Mouse (Mus musculus) MEL (cell line): ENCODE measurements around the gene Dlec1. TPM values are rescaled to one million over a fixed set of nuclear protein-coding genes. Genes with fewer than 3 reads are reported as not detected.
A peak's percentile ranks its signal among the peaks of the same experiment; 100 is the strongest.

Experiments used
- DNase-seq: peaks from one replicate; pipeline ENCODE4 v3.0.0; 2011; ENCODE audit warnings: low read depth, low spot score
- H3K27ac ChIP-seq: 2 replicates; pipeline ENCODE4 v1.5.1; 2012; ENCODE audit warnings: low read depth, mild to moderate bottlenecking, control low read depth, low read length, moderate library complexity; ENCODE audit not compliant: control insufficient read depth
- H3K27me3 ChIP-seq, 2 experiments: fragments of 150-350 bp in 1 of 2; sonication (generic) in 1 of 2; 2 replicates each; pipeline ENCODE4 v1.6.1; 2012; ENCODE audit warnings: low read length in 2 of 2, mild to moderate bottlenecking in 2 of 2, improper control_type of control experiment in 1 of 2, moderate library complexity in 1 of 2; ENCODE audit not compliant: insufficient read depth in 2 of 2, control insufficient read depth in 1 of 2
- H3K36me3 ChIP-seq, 2 experiments: 2 replicates each; pipeline ENCODE4 v1.6.1; 2012 to 2014; ENCODE audit warnings: low read length in 2 of 2, improper control_type of control experiment in 1 of 2, inconsistent platforms in 1 of 2, mild to moderate bottlenecking in 1 of 2; ENCODE audit not compliant: insufficient read depth in 2 of 2, control insufficient read depth in 1 of 2
- H3K4me1 ChIP-seq, 2 experiments: fragments of 150-350 bp in 1 of 2; sonication (generic) in 1 of 2; 2 replicates each; pipeline ENCODE4 v1.6.1; 2012; ENCODE audit warnings: low read length in 2 of 2, improper control_type of control experiment in 1 of 2, mild to moderate bottlenecking in 1 of 2; ENCODE audit not compliant: insufficient read depth in 2 of 2, control insufficient read depth in 1 of 2
- H3K4me3 ChIP-seq, 2 experiments: fragments of 150-350 bp in 1 of 2; sonication (generic) in 1 of 2; 2 replicates each; pipeline ENCODE4 v1.5.1; 2012; ENCODE audit warnings: low read depth in 2 of 2, low read length in 2 of 2, mild to moderate bottlenecking in 2 of 2, moderate library complexity in 2 of 2, control low read depth in 1 of 2, improper control_type of control experiment in 1 of 2; ENCODE audit not compliant: control insufficient read depth in 1 of 2, insufficient read depth in 1 of 2
- H3K79me2 ChIP-seq: 2 replicates; pipeline ENCODE4 v1.6.1; 2012; ENCODE audit warnings: mild to moderate bottlenecking, low read length, moderate library complexity; ENCODE audit not compliant: control insufficient read depth, poor library complexity, insufficient read depth
- H3K9ac ChIP-seq: 2 replicates; pipeline ENCODE4 v1.6.1; 2012; ENCODE audit warnings: low read depth, mild to moderate bottlenecking, control low read depth, low read length, moderate library complexity; ENCODE audit not compliant: control insufficient read depth, poor library complexity, severe bottlenecking
- H3K9me3 ChIP-seq: fragments of 150-350 bp; sonication (generic); replicated peaks from 2 replicates; pipeline ENCODE4 v1.6.1; 2012; ENCODE audit warnings: mild to moderate bottlenecking, low read length, improper control_type of control experiment, moderate library complexity; ENCODE audit not compliant: insufficient read depth
- BHLHE40 ChIP-seq: IDR thresholded peaks from 2 replicates; pipeline ENCODE4 v1.6.1; 2012; ENCODE audit warnings: low read depth, mild to moderate bottlenecking, inconsistent platforms, low read length, improper control_type of control experiment, borderline replicate concordance
- CHD2 ChIP-seq: IDR thresholded peaks from 2 replicates; pipeline ENCODE4 v1.6.1; 2011; ENCODE audit warnings: low read length, improper control_type of control experiment
- EP300 ChIP-seq, 2 experiments: IDR thresholded peaks; 2 replicates each; pipeline ENCODE4 v1.6.1; 2011; ENCODE audit warnings: improper control_type of control experiment in 2 of 2, low read length in 2 of 2, low read depth in 1 of 2, mild to moderate bottlenecking in 1 of 2
- ETS1 ChIP-seq: IDR thresholded peaks from 2 replicates; pipeline ENCODE4 v1.6.1; 2012; ENCODE audit warnings: low read depth, mild to moderate bottlenecking, inconsistent platforms, low read length, improper control_type of control experiment, moderate library complexity
- GATA1 ChIP-seq: IDR thresholded peaks from 2 replicates; pipeline ENCODE4 v1.6.1; 2011; ENCODE audit warnings: low read depth, low read length, improper control_type of control experiment
- JUND ChIP-seq: IDR thresholded peaks from 2 replicates; pipeline ENCODE4 v1.6.1; 2011; ENCODE audit warnings: low read depth, mild to moderate bottlenecking, improper control_type of control experiment, low read length
- KAT2A ChIP-seq: conservative IDR thresholded peaks from 2 replicates; pipeline ENCODE4 v1.6.1; 2012; ENCODE audit warnings: low read depth, low read length, improper control_type of control experiment, inconsistent platforms
- MEF2A ChIP-seq: IDR thresholded peaks from 2 replicates; pipeline ENCODE4 v1.6.1; 2014; ENCODE audit warnings: low read depth, mild to moderate bottlenecking, inconsistent platforms, low read length, improper control_type of control experiment; ENCODE audit not compliant: poor library complexity, insufficient replicate concordance, severe bottlenecking; ENCODE audit errors: extremely low read depth
- MXI1 ChIP-seq: IDR thresholded peaks from 2 replicates; pipeline ENCODE4 v1.6.1; 2011; ENCODE audit warnings: mild to moderate bottlenecking, low read depth, low read length, improper control_type of control experiment
- SIN3A ChIP-seq: IDR thresholded peaks from 2 replicates; pipeline ENCODE4 v1.6.1; 2012; ENCODE audit warnings: low read length, improper control_type of control experiment, inconsistent platforms
- TAL1 ChIP-seq: IDR thresholded peaks from 2 replicates; pipeline ENCODE4 v1.6.1; 2012; ENCODE audit warnings: mild to moderate bottlenecking, inconsistent platforms, low read length, moderate library complexity, mixed read lengths
- USF1 ChIP-seq: IDR thresholded peaks from 2 replicates; pipeline ENCODE4 v1.6.1; 2014; ENCODE audit warnings: low read depth, mild to moderate bottlenecking, inconsistent platforms, low read length, improper control_type of control experiment, moderate library complexity
- ZMIZ1 ChIP-seq: IDR thresholded peaks from 2 replicates; pipeline ENCODE4 v1.6.1; 2012; ENCODE audit warnings: low read depth, mild to moderate bottlenecking, inconsistent platforms, low read length, improper control_type of control experiment, moderate library complexity
- polyA plus RNA-seq, 2 experiments: library from polyadenylated mRNA; stranded (reverse) in 1 of 2; unstranded in 1 of 2; fragments of >175 nt in 1 of 2; fragments of >200 nt in 1 of 2; gene quantifications; 2 replicates each; pipeline versions ENCODE4 v1.2.1 to v1.2.4; 2012; ENCODE audit warnings: low replicate concordance in 2 of 2, low read depth in 1 of 2; ENCODE audit not compliant: insufficient read length in 2 of 2, insufficient read depth in 1 of 2, missing spikeins in 1 of 2
- total RNA-seq: library from RNA; depleted of rRNA; stranded (reverse); fragments of 300-350 nt; gene quantifications from 2 replicates; pipeline ENCODE4 v1.2.3, GENCODE M21; 2012

Dlec1 gene
- total and polyA plus RNA-seq, 3 experiments = 0.22 TPM; not detected in 2

DNA sequence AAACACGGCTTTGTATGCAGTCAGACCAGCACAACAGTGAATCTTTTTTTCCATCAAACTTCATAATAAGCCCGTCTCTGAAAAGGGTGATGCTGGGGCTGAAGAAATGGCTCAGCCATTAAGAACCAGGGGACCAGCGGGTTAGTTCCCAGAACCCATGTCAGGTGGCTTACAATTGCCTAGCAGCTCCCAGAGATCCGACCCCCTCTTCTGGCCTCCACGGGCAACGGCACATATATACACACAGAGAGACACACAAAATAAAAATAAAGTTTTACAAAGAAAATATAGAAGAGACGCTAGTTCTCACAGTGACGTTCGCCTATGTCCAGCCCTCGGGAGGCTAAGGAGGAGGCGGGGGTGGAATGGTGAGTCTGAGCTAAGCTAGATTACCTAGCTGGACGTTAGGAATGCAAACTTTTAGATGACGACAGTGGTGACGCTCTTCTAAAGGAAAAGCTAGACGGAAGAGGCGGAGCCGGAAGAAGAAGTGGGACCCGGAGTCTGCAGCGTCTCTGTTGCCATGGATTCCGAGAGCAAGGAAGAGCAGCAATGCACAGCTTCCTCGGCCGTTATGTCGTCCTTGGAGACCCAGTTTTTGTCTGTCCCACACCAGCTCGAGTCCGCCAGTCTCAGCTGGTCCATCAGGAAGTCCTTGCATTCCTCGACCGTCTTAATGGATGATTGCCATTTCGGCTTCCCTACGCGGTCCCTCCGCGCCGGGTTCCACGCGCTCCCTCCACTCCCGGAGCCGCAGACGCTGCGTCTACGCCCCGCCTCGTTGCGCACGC lies at the start of gene Dlec1 (continued):
- TF ChIP-seq ETS1 = peak; percentile 75
- TF ChIP-seq KAT2A = no peak; the same call in 1 of the 2 replicates
- no peak for TF ChIP-seq EP300 (IDR thresholded peaks at IDR 0.05; ENCODE audit: low read depth in 1 of 2, low read length in 2 of 2)
- no peak for TF ChIP-seq GATA1
- no peak for TF ChIP-seq MEF2A

DNA sequence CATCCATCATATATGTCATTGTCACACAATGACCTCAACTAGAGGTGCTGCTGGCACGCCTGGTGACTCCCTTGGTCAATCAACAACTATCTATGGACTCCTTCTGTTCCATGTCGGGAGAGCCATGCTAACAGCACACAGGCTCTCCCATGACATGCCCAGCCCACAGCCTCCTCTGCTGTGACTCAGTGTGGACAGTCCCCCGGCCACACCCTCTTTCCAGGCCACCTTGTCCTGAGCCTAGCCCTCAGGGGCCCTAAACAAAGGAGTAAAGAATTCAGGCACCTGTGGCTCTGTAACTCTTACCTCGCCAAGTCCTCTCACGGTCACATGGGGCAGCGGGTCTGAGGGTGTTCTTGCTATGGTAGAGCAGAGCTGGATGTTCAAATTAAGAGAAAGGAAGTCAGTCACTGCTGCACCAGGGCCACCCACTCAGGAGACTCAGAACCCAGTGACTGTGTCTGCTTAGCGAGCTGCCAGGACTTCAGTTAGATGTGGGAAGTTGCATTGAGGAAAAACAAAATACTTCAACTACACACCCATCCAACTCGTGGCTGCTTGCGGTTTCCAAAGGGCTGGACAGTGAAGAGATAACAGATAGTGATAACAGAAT lies 48.2 kb upstream of the Dlec1 start:
- peaks cover 0 to 12% of the 10 kb centered on the region in 2 experiments; a peak in 2 of 4 replicates for H3K36me3 ChIP-seq
- peak; percentile 48 for DNase-seq
- peaks cover 7 to 15% of the 10 kb centered on the region in 2 experiments; a peak in 3 of 4 replicates for H3K4me1 ChIP-seq
- no peaks in the 10 kb centered on the region for H3K9me3 ChIP-seq
- peak overlapping the region; percentile 69; the same call in 1 of the 2 replicates for H3K9ac ChIP-seq
- TF ChIP-seq EP300 (IDR thresholded peaks at IDR 0.05; ENCODE audit: low read depth in 1 of 2, low read length in 2 of 2) (peak; percentile 23 to 54; a peak in 3 of 4 replicates), BHLHE40 (0 out of 2 replicates have a peak, but pooled peaks have one; percentile 23), SIN3A (peak; percentile 33; the same call in 1 of the 2 replicates), ETS1 (0 out of 2 replicates have a peak, but pooled peaks have one; percentile 30), MXI1 (peak; percentile 48), USF1 (peak; percentile 41; the same call in 1 of the 2 replicates), TAL1 (no peak; the same call in 1 of the 2 replicates), CHD2 (no peak), GATA1 (peak; percentile 48)
- TF ChIP-seq, all 39 proteins: peak for 7
- Histone ChIP-seq H3K27me3 (no peaks in the 10 kb centered on the region), H3K27ac (peak overlapping the region; percentile 31), H3K4me3 (peak overlapping the region in 1 of 2 experiments; percentile 86; a peak in 1 of 4 replicates), H3K79me2 (no peaks in the 10 kb centered on the region; the same call in 1 of the 2 replicates)

DNA sequence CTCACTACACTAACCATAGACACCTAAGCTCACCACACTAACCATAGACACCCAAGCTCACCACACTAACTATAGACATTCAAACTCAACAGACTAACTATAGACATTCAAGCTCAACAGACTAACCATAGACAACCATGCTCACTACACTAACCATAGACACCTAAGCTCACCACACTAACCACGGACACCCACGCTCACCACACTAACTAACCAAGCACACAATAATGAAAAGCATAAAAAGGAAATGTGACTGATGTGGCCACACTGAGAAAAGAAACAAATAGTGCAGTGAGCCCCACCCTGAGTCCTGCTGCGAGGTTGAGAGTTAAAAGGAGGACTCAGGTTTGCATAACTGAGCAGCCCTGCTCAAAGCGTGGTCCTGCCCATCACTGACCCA lies 46.9 kb upstream of the Dlec1 start:
- Histone ChIP-seq H3K79me2 (no peaks in the 10 kb centered on the region; the same call in 1 of the 2 replicates), H3K27ac (no peak overlapping the region), H3K27me3 (no peaks in the 10 kb centered on the region), H3K9ac (no peak overlapping the region), H3K4me3 (no peak overlapping the region), H3K9me3 (no peaks in the 10 kb centered on the region), H3K36me3 (peaks cover 0 to 12% of the 10 kb centered on the region in 2 experiments; a peak in 2 of 4 replicates), H3K4me1 (peaks cover 7 to 15% of the 10 kb centered on the region in 2 experiments; a peak in 3 of 4 replicates)
- TF ChIP-seq JUND (no peak), ZMIZ1 (no peak)
- no peak for DNase-seq
